10 mouse cellular contexts compared by ENCODE assay signal in the genomic region with DNA sequence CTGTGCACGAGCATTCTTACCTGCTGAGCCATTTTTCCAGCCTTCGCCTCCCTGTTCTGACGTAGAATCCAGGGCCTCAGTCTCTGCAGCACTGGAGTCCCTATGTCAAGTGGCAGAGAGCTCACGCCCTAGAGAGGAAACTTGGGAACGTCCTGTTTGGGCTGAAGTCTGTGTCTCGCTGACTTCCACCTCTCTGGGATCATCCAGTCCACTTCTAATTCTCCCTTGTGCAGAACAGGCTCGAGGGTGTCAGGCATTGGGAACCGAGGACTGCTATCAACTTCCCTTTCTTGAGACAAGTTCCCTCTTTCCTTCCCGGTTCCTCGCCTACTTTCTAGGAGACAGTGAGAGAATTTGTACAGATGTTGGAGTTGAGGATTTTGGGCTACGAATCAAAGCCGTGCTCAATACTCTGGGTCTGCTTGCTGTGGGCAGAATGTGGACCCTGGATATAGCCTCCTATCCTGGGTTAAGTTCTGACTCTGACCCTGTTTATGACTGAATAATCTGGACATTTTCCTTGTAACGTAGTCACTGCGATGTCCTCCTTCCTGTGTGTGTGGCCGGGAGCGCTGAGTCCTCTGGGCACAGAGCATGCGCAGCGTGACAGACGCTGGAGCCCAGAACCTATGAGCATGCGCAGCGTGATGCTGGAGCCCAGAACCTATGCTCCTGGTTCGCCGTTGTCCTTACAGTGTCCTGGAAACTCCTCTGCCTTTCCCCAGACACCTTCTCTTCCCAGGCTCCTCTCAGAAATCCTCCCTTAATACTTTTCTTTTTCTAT. TPM values are rescaled to one million over a fixed set of nuclear protein-coding genes. Genes with fewer than 3 reads are reported as not detected.
DNase-seq lines count a peak whose midpoint lies in the region; ATAC-seq and TF ChIP-seq lines count a peak whose summit lies in the region.
"Had no signal": no experiment of that assay in that cellular context is flagged by ENCODE, and none has a peak within 500 bp of the region (broad histone marks: within the 10 kb centered on the region; RNA-seq: fewer than 3 reads in every experiment).

No protein-coding gene starts in this region.

- ATAC-seq in granulocyte monocyte progenitor cell, adult 5-6 weeks (replicated peaks; ENCODE audit: poor library complexity, severe bottlenecking): peak; percentile 58
- no peak for ATAC-seq in midbrain, embryonic 12.5 days (ENCODE audit: low FRiP score, low read depth)

- TF ChIP-seq RAD21 in MEL (IDR thresholded peaks at IDR 0.05; ENCODE audit: low read depth, low read length): no peak

- peaks cover 0 to 3% of the 10 kb centered on the region in 2 experiments; a peak in 3 of 4 replicates for H3K27me3 ChIP-seq in MEL (ENCODE audit: control insufficient read depth in 1 of 2, insufficient read depth in 2 of 2, low read length in 2 of 2)
- H3K27me3 ChIP-seq in midbrain, embryonic 12.5 days: peaks cover 13% of the 10 kb centered on the region
- H3K27me3 ChIP-seq: limb, embryonic 13.5 days; lung, embryonic 15.5 days had no signal

- peak overlapping the region; percentile 29; the same call in 1 of the 2 replicates for H3K9ac ChIP-seq in MEL (ENCODE audit: control insufficient read depth, low read depth, low read length, poor library complexity, severe bottlenecking)
- H3K9ac ChIP-seq in midbrain, embryonic 12.5 days (replicated peaks): no peak overlapping the region
- H3K9ac ChIP-seq: limb, embryonic 13.5 days; lung, embryonic 15.5 days had no signal

- H3K36me3 ChIP-seq in MEL (ENCODE audit: control insufficient read depth in 1 of 2, insufficient read depth in 2 of 2, low read length in 2 of 2): no peaks in the 10 kb centered on the region
- H3K36me3 ChIP-seq in midbrain, embryonic 12.5 days: 0 out of 2 replicates have a peak, but pooled peaks cover 3% of the 10 kb centered on the region
- H3K36me3 ChIP-seq: lung, embryonic 15.5 days had no signal

- H3K27ac ChIP-seq in MEL (ENCODE audit: control insufficient read depth, low read depth, low read length): no peak overlapping the region
- H3K27ac ChIP-seq in midbrain, embryonic 12.5 days (replicated peaks): peak overlapping the region; percentile 71
- H3K27ac ChIP-seq: limb, embryonic 13.5 days; lung, embryonic 15.5 days had no signal

- H3K79me2 ChIP-seq in MEL (ENCODE audit: control insufficient read depth, insufficient read depth, low read length, poor library complexity): no peaks in the 10 kb centered on the region

- 85% methylated on average over 23 of the region's 23 CpGs for WGBS in midbrain, embryonic 12.5 days

- no peak overlapping the region for H3K4me2 ChIP-seq in midbrain, embryonic 12.5 days (replicated peaks)
- H3K4me2 ChIP-seq: heart, embryonic 11.5 days; limb, embryonic 13.5 days; lung, embryonic 15.5 days had no signal

- no peak for TF ChIP-seq CTCF in MEL (IDR thresholded peaks at IDR 0.05 in 2 of 3, conservative IDR thresholded peaks at IDR 0.05 in 1 of 3; ENCODE audit: control insufficient read depth in 1 of 3, insufficient read depth in 1 of 3, low read depth in 2 of 3, low read length in 3 of 3, poor library complexity in 1 of 3, severe bottlenecking in 1 of 3)

- peak overlapping the region; percentile 30 to 35; a peak in 3 of 4 replicates for H3K4me3 ChIP-seq in MEL (ENCODE audit: control insufficient read depth in 1 of 2, insufficient read depth in 1 of 2, low read depth in 2 of 2, low read length in 2 of 2)
- H3K4me3 ChIP-seq in midbrain, embryonic 12.5 days: no peak overlapping the region
- H3K4me3 ChIP-seq: limb, embryonic 13.5 days; lung, embryonic 15.5 days had no signal

- H3K4me1 ChIP-seq in MEL (ENCODE audit: control insufficient read depth in 1 of 2, insufficient read depth in 2 of 2, low read length in 2 of 2): no peaks in the 10 kb centered on the region
- peaks cover 30% of the 10 kb centered on the region for H3K4me1 ChIP-seq in midbrain, embryonic 12.5 days

- DNase-seq in ES-CJ7 (ENCODE audit: low read depth, low spot score) (peak; percentile 74), MEL (ENCODE audit: low read depth, low spot score) (peak; percentile 49)
- DNase-seq in urinary bladder, postnatal 36 days (ENCODE audit: low spot score in 2 of 2): no peak
- no peak for DNase-seq in frontal cortex, postnatal 14 days (ENCODE audit: low spot score in 2 of 2)
- no peak for DNase-seq in layer of hippocampus, postnatal 14 days (ENCODE audit: low spot score in 2 of 2)

- peak in 1 of 2 experiments; percentile 33; a peak in 1 of 4 replicates for TF ChIP-seq POLR2A in MEL (IDR thresholded peaks at IDR 0.05; ENCODE audit: control insufficient read depth in 1 of 2, insufficient read depth in 1 of 2, low read depth in 1 of 2, low read length in 2 of 2, poor library complexity in 1 of 2)

- H3K9me3 ChIP-seq in MEL (replicated peaks; ENCODE audit: insufficient read depth, low read length): no peaks in the 10 kb centered on the region
- H3K9me3 ChIP-seq in midbrain, embryonic 12.5 days: no peaks in the 10 kb centered on the region
- H3K9me3 ChIP-seq: limb, embryonic 13.5 days; lung, embryonic 15.5 days had no signal

- no peak for TF ChIP-seq EP300 in MEL (IDR thresholded peaks at IDR 0.05; ENCODE audit: low read depth in 1 of 2, low read length in 2 of 2)

TF ChIP-seq in MEL, 35 proteins besides CTCF, POLR2A, EP300 and RAD21:
- TF ChIP-seq ZMIZ1 (IDR thresholded peaks at IDR 0.05; ENCODE audit: low read depth, low read length): no peak
- peak; percentile 30; the same call in 1 of the 2 replicates for TF ChIP-seq NELFE (IDR thresholded peaks at IDR 0.05; ENCODE audit: low read depth, low read length)
- peak; percentile 89 for TF ChIP-seq NRF1 (IDR thresholded peaks at IDR 0.05; ENCODE audit: insufficient read depth, low read depth, low read length, poor library complexity, severe bottlenecking)

RNA-seq across cellular contexts. Expression of a gene that starts 18.7 kb away (rescaled TPM):
- 0.03 and 0.04 TPM in 2 replicates for total RNA-seq in MEL (2012; rRNA removed)
- polyA plus RNA-seq in MEL (2012; ENCODE audit: insufficient read depth in 1 of 2, insufficient read length in 2 of 2, low read depth in 1 of 2, low replicate concordance in 2 of 2, missing spikeins in 1 of 2): under 1 TPM in 1 of 2 experiments, not detected in 1; 0.33 TPM
- total RNA-seq in granulocyte monocyte progenitor cell, adult 5-6 weeks (2014; fragmentation: Nextera tagmentation): not detected in 2 replicates
- not detected in 2 replicates for total RNA-seq in granulocyte monocyte progenitor cell, adult 5-6 weeks (2017)
- 8.2 and 8.9 TPM in 2 replicates for polyA plus RNA-seq in midbrain, embryonic 12.5 days (2016; fragmentation: Nextera tagmentation; extraction: Ambion mirVana)
- 1 to 10 TPM; 5.1 to 6.0 TPM for total RNA-seq in layer of hippocampus, postnatal 14 days (2021)

RNA-seq across cellular contexts. Expression of a gene that starts 22.7 kb away (rescaled TPM):
- not detected in 2 replicates for total RNA-seq in MEL (2012; rRNA removed)
- not detected for polyA plus RNA-seq in MEL (2012; ENCODE audit: insufficient read depth in 1 of 2, insufficient read length in 2 of 2, low read depth in 1 of 2, low replicate concordance in 2 of 2, missing spikeins in 1 of 2)
- not detected in 2 replicates for total RNA-seq in granulocyte monocyte progenitor cell, adult 5-6 weeks (2014; fragmentation: Nextera tagmentation)
- not detected in 2 replicates for total RNA-seq in granulocyte monocyte progenitor cell, adult 5-6 weeks (2017)
- polyA plus RNA-seq in midbrain, embryonic 12.5 days (2016; fragmentation: Nextera tagmentation; extraction: Ambion mirVana): 2.3 and 3.5 TPM in 2 replicates
- total RNA-seq in layer of hippocampus, postnatal 14 days (2021): under 1 TPM; 0.31 to 0.44 TPM

RNA-seq across cellular contexts. Expression of a gene that starts 52.7 kb away (rescaled TPM):
- 11.2 and 12.3 TPM in 2 replicates for total RNA-seq in MEL (2012; rRNA removed)
- 10 to 100 TPM in 1 of 2 experiments, not detected in 1; 25.4 TPM for polyA plus RNA-seq in MEL (2012; ENCODE audit: insufficient read depth in 1 of 2, insufficient read length in 2 of 2, low read depth in 1 of 2, low replicate concordance in 2 of 2, missing spikeins in 1 of 2)
- total RNA-seq in granulocyte monocyte progenitor cell, adult 5-6 weeks (2014; fragmentation: Nextera tagmentation): 2.9 and 9.4 TPM in 2 replicates
- 3.7 and 4.3 TPM in 2 replicates for total RNA-seq in granulocyte monocyte progenitor cell, adult 5-6 weeks (2017)
- polyA plus RNA-seq in midbrain, embryonic 12.5 days (2016; fragmentation: Nextera tagmentation; extraction: Ambion mirVana): 10.0 and 10.7 TPM in 2 replicates
- 1 to 10 TPM; 1.1 to 1.4 TPM for total RNA-seq in layer of hippocampus, postnatal 14 days (2021)

RNA-seq across cellular contexts. Expression of a gene that starts 59.6 kb away (rescaled TPM):
- total RNA-seq in MEL (2012; rRNA removed): 6.2 and 6.6 TPM in 2 replicates
- 1 to 10 TPM in 1 of 2 experiments, not detected in 1; 5.9 TPM for polyA plus RNA-seq in MEL (2012; ENCODE audit: insufficient read depth in 1 of 2, insufficient read length in 2 of 2, low read depth in 1 of 2, low replicate concordance in 2 of 2, missing spikeins in 1 of 2)
- total RNA-seq in granulocyte monocyte progenitor cell, adult 5-6 weeks (2014; fragmentation: Nextera tagmentation): 4.1 and 7.0 TPM in 2 replicates
- 11.6 and 16.0 TPM in 2 replicates for total RNA-seq in granulocyte monocyte progenitor cell, adult 5-6 weeks (2017)
- 38.4 and 40.5 TPM in 2 replicates for polyA plus RNA-seq in midbrain, embryonic 12.5 days (2016; fragmentation: Nextera tagmentation; extraction: Ambion mirVana)
- total RNA-seq in layer of hippocampus, postnatal 14 days (2021): 10 to 100 TPM; 69.9 to 74.4 TPM

Comparison
In these comparisons a context has a peak if more than half of its experiments do, and no peak if none do; other contexts are left out.
1. DNase-seq: peak in ES-CJ7 (single experiment) and MEL (single experiment); none in urinary bladder, postnatal 36 days (0 of 2), frontal cortex, postnatal 14 days (0 of 2) and layer of hippocampus, postnatal 14 days (0 of 2).